Mouse (Mus musculus): ENCODE data around the gene Lage3. TPM values are rescaled to one million over a fixed set of nuclear protein-coding genes. Genes with fewer than 3 reads are reported as not detected.

Lage3 gene
- polyA plus RNA-seq, 1 experiment, result 45.1 TPM

GRCm38 (mm10) chrX:74352645-74353466 is 562 bp downstream of the Lage3 start:
- H3K27ac ChIP-seq (ENCODE audit: insufficient read depth, low read depth, low read length), result no peak overlapping the region
- TF ChIP-seq CTCF (IDR thresholded peaks at IDR 0.05; ENCODE audit: low read depth, low read length) (no peak), POLR2A (IDR thresholded peaks at IDR 0.05; ENCODE audit: borderline replicate concordance, low read depth, low read length) (no peak)
- H3K4me1 ChIP-seq (ENCODE audit: control insufficient read depth, insufficient read depth, low read length), result no peaks in the 10 kb centered on the region
- H3K4me3 ChIP-seq (ENCODE audit: insufficient read depth, low read length), result peak overlapping the region; percentile 77

GRCm38 (mm10) chrX:74330166-74330930 is 23.1 kb downstream of the Lage3 start:
- H3K4me3 ChIP-seq (ENCODE audit: insufficient read depth, low read length), result no peak overlapping the region
- no peak for TF ChIP-seq POLR2A (IDR thresholded peaks at IDR 0.05; ENCODE audit: borderline replicate concordance, low read depth, low read length)
- no peak for TF ChIP-seq CTCF (IDR thresholded peaks at IDR 0.05; ENCODE audit: low read depth, low read length)
- no peak overlapping the region for H3K27ac ChIP-seq (ENCODE audit: insufficient read depth, low read depth, low read length)
- peaks cover 5% of the 10 kb centered on the region for H3K4me1 ChIP-seq (ENCODE audit: control insufficient read depth, insufficient read depth, low read length)

GRCm38 (mm10) chrX:74329215-74329671 is 24.2 kb downstream of the Lage3 start:
- TF ChIP-seq POLR2A (IDR thresholded peaks at IDR 0.05; ENCODE audit: borderline replicate concordance, low read depth, low read length) (no peak), CTCF (IDR thresholded peaks at IDR 0.05; ENCODE audit: low read depth, low read length) (no peak)
- Histone ChIP-seq H3K27ac (ENCODE audit: insufficient read depth, low read depth, low read length) (no peak overlapping the region), H3K4me1 (ENCODE audit: control insufficient read depth, insufficient read depth, low read length) (peaks cover 5% of the 10 kb centered on the region), H3K4me3 (ENCODE audit: insufficient read depth, low read length) (peak overlapping the region; percentile 57)

GRCm38 (mm10) chrX:74328725-74329161 is 24.7 kb downstream of the Lage3 start, which contains the start of gene Plxna3:
Gene Plxna3 (plus strand): TSS chrX:74329066.
- Histone ChIP-seq H3K4me3 (ENCODE audit: insufficient read depth, low read length) (peak within 1 kb of the TSS; percentile 57), H3K4me1 (ENCODE audit: control insufficient read depth, insufficient read depth, low read length) (peaks cover 5% of the 10 kb centered on the region), H3K27ac (ENCODE audit: insufficient read depth, low read depth, low read length) (peak within 1 kb of the TSS; percentile 34; the same call in 1 of the 2 replicates)
- TF ChIP-seq CTCF (IDR thresholded peaks at IDR 0.05; ENCODE audit: low read depth, low read length) (no peak), POLR2A (IDR thresholded peaks at IDR 0.05; ENCODE audit: borderline replicate concordance, low read depth, low read length) (no peak)

- Histone ChIP-seq H3K4me3 (ENCODE audit: insufficient read depth, low read length) (peak within 1 kb of the TSS; percentile 91), H3K4me1 (ENCODE audit: control insufficient read depth, insufficient read depth, low read length) (peaks cover 19% of the 10 kb centered on the region), H3K27ac (ENCODE audit: insufficient read depth, low read depth, low read length) (peak within 1 kb of the TSS; percentile 90)
- TF ChIP-seq POLR2A (IDR thresholded peaks at IDR 0.05; ENCODE audit: borderline replicate concordance, low read depth, low read length) (no peak), CTCF (IDR thresholded peaks at IDR 0.05; ENCODE audit: low read depth, low read length) (no peak)
Measured at GRCm38 (mm10) chrX:74312540-74313464, 40.6 kb downstream of the Lage3 start, which contains the start of gene Fam50a. Gene Fam50a (plus strand): TSS chrX:74313033.

GRCm38 (mm10) chrX:74304867-74305700 is 48.3 kb downstream of the Lage3 start, which contains the start of gene Gdi1:
Gene Gdi1 (plus strand): TSS chrX:74304998.
- TF ChIP-seq POLR2A (IDR thresholded peaks at IDR 0.05; ENCODE audit: borderline replicate concordance, low read depth, low read length) (no peak), CTCF (IDR thresholded peaks at IDR 0.05; ENCODE audit: low read depth, low read length) (no peak)
- Histone ChIP-seq H3K27ac (ENCODE audit: insufficient read depth, low read depth, low read length) (peak within 1 kb of the TSS; percentile 72), H3K4me3 (ENCODE audit: insufficient read depth, low read length) (peak within 1 kb of the TSS; percentile 97), H3K4me1 (ENCODE audit: control insufficient read depth, insufficient read depth, low read length) (peaks cover 25% of the 10 kb centered on the region)

Other genes with a start within 250 kb of the Lage3 start
- gene Opn1mw, start 226.2 kb downstream of the Lage3 start, polyA plus RNA-seq (2012; ENCODE audit: insufficient read depth, insufficient read length, missing spikeins), result not detected in 2 replicates
- gene Mecp2, start 218.3 kb downstream of the Lage3 start, polyA plus RNA-seq (2012; ENCODE audit: insufficient read depth, insufficient read length, missing spikeins), result 26.2 and 27.3 TPM in 2 replicates
- gene Tex28, start 185.8 kb downstream of the Lage3 start, polyA plus RNA-seq (2012; ENCODE audit: insufficient read depth, insufficient read length, missing spikeins), result not detected in 2 replicates
- gene Tktl1, start 176.4 kb downstream of the Lage3 start, polyA plus RNA-seq (2012; ENCODE audit: insufficient read depth, insufficient read length, missing spikeins), result not detected in 2 replicates
- gene Flna, start 103.8 kb downstream of the Lage3 start, polyA plus RNA-seq (2012; ENCODE audit: insufficient read depth, insufficient read length, missing spikeins), result 326 and 442 TPM in 2 replicates
- gene Emd, start 98.9 kb downstream of the Lage3 start, polyA plus RNA-seq (2012; ENCODE audit: insufficient read depth, insufficient read length, missing spikeins), result 61.4 and 66.9 TPM in 2 replicates
- 136 and 172 TPM in 2 replicates for gene Rpl10, start 82.8 kb downstream of the Lage3 start, polyA plus RNA-seq (2012; ENCODE audit: insufficient read depth, insufficient read length, missing spikeins)
- gene Taz, start 71.7 kb downstream of the Lage3 start, polyA plus RNA-seq (2012; ENCODE audit: insufficient read depth, insufficient read length, missing spikeins), result 74.6 and 79.4 TPM in 2 replicates
- 274 and 292 TPM in 2 replicates for gene Dnase1l1, start 71.3 kb downstream of the Lage3 start, polyA plus RNA-seq (2012; ENCODE audit: insufficient read depth, insufficient read length, missing spikeins)
- gene Atp6ap1, start 56.5 kb downstream of the Lage3 start, polyA plus RNA-seq (2012; ENCODE audit: insufficient read depth, insufficient read length, missing spikeins), result 529 and 540 TPM in 2 replicates
- gene Gdi1, start 48.6 kb downstream of the Lage3 start, polyA plus RNA-seq (2012; ENCODE audit: insufficient read depth, insufficient read length, missing spikeins), result 160 and 185 TPM in 2 replicates
- gene Fam50a, start 40.6 kb downstream of the Lage3 start, polyA plus RNA-seq (2012; ENCODE audit: insufficient read depth, insufficient read length, missing spikeins), result 76.2 and 87.8 TPM in 2 replicates
- gene Plxna3, start 24.6 kb downstream of the Lage3 start, polyA plus RNA-seq (2012; ENCODE audit: insufficient read depth, insufficient read length, missing spikeins), result 2.5 and 3.8 TPM in 2 replicates
- 20.5 and 23.7 TPM in 2 replicates for gene Ubl4a, start 19.6 kb upstream of the Lage3 start, polyA plus RNA-seq (2012; ENCODE audit: insufficient read depth, insufficient read length, missing spikeins)
- 13.5 and 15.2 TPM in 2 replicates for gene Slc10a3, start 19.7 kb upstream of the Lage3 start, polyA plus RNA-seq (2012; ENCODE audit: insufficient read depth, insufficient read length, missing spikeins)
- 22.2 and 26.8 TPM in 2 replicates for gene Fam3a, start 39.7 kb upstream of the Lage3 start, polyA plus RNA-seq (2012; ENCODE audit: insufficient read depth, insufficient read length, missing spikeins)
- gene Ikbkg, start 39.7 kb upstream of the Lage3 start, polyA plus RNA-seq (2012; ENCODE audit: insufficient read depth, insufficient read length, missing spikeins), result 28.4 and 34.5 TPM in 2 replicates
- 156 and 180 TPM in 2 replicates for gene G6pdx, start 75.6 kb upstream of the Lage3 start, polyA plus RNA-seq (2012; ENCODE audit: insufficient read depth, insufficient read length, missing spikeins)
- gene Gm6880, start 127.8 kb upstream of the Lage3 start, polyA plus RNA-seq (2012; ENCODE audit: insufficient read depth, insufficient read length, missing spikeins), result not detected in 2 replicates
- not detected in 2 replicates for gene Olfr1326-ps1, start 221.3 kb upstream of the Lage3 start, polyA plus RNA-seq (2012; ENCODE audit: insufficient read depth, insufficient read length, missing spikeins)
- not detected in 2 replicates for gene Olfr1325, start 239.1 kb upstream of the Lage3 start, polyA plus RNA-seq (2012; ENCODE audit: insufficient read depth, insufficient read length, missing spikeins)